Mouse (Mus musculus): ENCODE results near the gene Hibch. TPM values are rescaled to one million over a fixed set of nuclear protein-coding genes. Genes with fewer than 3 reads are reported as not detected.

The Hibch gene
- polyA plus RNA-seq, 1 experiment, result 9.1 TPM

DNA sequence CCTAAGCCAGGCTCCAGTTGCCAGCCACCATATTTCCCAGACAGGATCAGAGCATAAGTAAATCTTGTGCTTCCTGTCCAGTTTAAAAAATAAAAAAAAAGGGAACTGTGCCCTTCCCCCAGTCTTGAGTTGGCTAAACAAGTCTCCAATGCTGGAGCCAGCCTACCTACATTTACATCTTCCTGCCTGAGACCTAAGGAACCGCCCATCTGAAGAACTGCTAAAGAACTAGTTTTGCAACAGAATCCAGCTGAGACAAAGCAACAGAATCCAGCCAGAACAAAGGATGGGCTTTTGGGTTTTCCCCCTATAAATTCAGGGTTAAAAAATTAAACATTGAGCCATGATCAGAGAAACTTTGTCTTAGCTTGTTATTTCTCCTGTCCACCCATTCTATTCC is 94.3 kb downstream of the Hibch start:
- TF ChIP-seq CTCF (IDR thresholded peaks at IDR 0.05; ENCODE audit: extremely low read depth, insufficient read length, insufficient replicate concordance, low read depth, low read length) (no peak), POLR2A (IDR thresholded peaks at IDR 0.05; ENCODE audit: low read depth, low read length) (no peak)
- Histone ChIP-seq H3K4me1 (ENCODE audit: control insufficient read depth, insufficient read depth, insufficient read length, low read length) (no peaks in the 10 kb centered on the region), H3K36me3 (ENCODE audit: control insufficient read depth, insufficient read depth, low read length) (no peaks in the 10 kb centered on the region), H3K27ac (ENCODE audit: insufficient read depth, low read depth, low read length) (no peak overlapping the region), H3K4me3 (ENCODE audit: low read depth, low read length) (no peak overlapping the region), H3K27me3 (ENCODE audit: control insufficient read depth, insufficient read depth, low read length) (no peaks in the 10 kb centered on the region)
- WGBS, result 94% methylated on average over 1 of the region's 1 CpGs

DNA sequence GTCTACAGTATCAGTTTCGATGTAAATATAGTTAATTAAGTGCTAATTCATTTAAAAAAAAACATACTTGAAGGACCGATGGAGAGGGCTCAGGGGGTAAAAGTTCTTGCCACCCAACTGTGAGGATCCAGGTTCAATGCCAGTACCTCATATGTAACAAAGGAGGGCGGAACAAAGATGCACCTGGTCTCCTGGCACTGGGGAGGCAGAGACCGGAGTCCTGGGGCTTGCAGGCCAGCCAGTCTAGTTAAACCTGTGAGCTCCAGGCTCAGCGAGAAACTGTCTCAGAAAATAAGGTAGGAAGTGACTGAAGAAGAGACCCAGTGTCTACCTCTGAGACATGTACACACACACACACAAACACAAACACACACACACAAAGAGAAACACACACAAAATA is 103.2 kb downstream of the Hibch start:
- 79% methylated on average over 5 of the region's 5 CpGs for WGBS
- no peak for TF ChIP-seq CTCF (IDR thresholded peaks at IDR 0.05; ENCODE audit: extremely low read depth, insufficient read length, insufficient replicate concordance, low read depth, low read length)
- TF ChIP-seq POLR2A (IDR thresholded peaks at IDR 0.05; ENCODE audit: low read depth, low read length), result no peak

DNA sequence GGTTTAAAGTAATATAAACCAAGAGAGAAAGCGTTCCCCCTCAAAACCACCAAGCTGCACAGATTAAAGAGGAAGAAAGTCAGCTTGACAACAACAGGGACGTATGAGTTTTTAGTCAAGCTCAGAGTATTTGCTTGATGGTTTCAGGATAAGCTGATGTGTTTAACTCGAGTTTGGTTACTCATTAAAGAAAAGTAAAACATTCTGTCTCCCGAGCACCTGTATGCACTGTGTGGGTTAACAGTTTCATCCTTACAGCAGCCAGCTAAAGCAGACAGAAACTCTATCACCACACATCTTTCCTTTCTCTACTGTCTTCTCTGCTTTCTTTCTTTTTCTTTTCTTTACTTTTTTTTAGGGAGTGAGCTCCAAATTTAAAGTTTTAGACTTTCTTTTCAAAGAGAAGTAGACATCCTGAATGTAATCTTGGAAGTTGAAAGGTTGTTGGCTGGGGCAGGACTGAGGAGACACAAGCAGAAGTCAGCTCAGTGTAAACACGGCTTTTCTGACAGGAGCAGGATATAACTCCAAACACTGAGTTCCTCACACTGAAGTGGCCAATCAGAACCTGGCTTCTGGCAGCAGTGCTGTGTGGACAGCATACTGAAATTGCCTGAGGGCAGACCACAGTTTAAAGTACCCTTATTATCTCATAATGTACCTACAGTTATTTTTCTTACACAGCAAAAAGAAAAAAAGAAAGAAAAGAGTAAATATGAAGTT is 106.6 kb downstream of the Hibch start:
- Histone ChIP-seq H3K4me3 (ENCODE audit: low read depth, low read length) (no peak overlapping the region), H3K27ac (ENCODE audit: insufficient read depth, low read depth, low read length) (no peak overlapping the region), H3K4me1 (ENCODE audit: control insufficient read depth, insufficient read depth, insufficient read length, low read length) (peaks cover 11% of the 10 kb centered on the region; the same call in 1 of the 2 replicates), H3K36me3 (ENCODE audit: control insufficient read depth, insufficient read depth, low read length) (no peaks in the 10 kb centered on the region), H3K27me3 (ENCODE audit: control insufficient read depth, insufficient read depth, low read length) (no peaks in the 10 kb centered on the region)
- TF ChIP-seq CTCF (IDR thresholded peaks at IDR 0.05; ENCODE audit: extremely low read depth, insufficient read length, insufficient replicate concordance, low read depth, low read length), result no peak
- no peak for TF ChIP-seq POLR2A (IDR thresholded peaks at IDR 0.05; ENCODE audit: low read depth, low read length)
- 14% methylated on average over 5 of the region's 5 CpGs for WGBS

More for the DNA sequence above, 103.2 kb downstream of the Hibch start:
- Histone ChIP-seq H3K27me3 (ENCODE audit: control insufficient read depth, insufficient read depth, low read length) (no peaks in the 10 kb centered on the region), H3K27ac (ENCODE audit: insufficient read depth, low read depth, low read length) (no peak overlapping the region), H3K4me1 (ENCODE audit: control insufficient read depth, insufficient read depth, insufficient read length, low read length) (peaks cover 2% of the 10 kb centered on the region; the same call in 1 of the 2 replicates), H3K36me3 (ENCODE audit: control insufficient read depth, insufficient read depth, low read length) (no peaks in the 10 kb centered on the region), H3K4me3 (ENCODE audit: low read depth, low read length) (no peak overlapping the region)

DNA sequence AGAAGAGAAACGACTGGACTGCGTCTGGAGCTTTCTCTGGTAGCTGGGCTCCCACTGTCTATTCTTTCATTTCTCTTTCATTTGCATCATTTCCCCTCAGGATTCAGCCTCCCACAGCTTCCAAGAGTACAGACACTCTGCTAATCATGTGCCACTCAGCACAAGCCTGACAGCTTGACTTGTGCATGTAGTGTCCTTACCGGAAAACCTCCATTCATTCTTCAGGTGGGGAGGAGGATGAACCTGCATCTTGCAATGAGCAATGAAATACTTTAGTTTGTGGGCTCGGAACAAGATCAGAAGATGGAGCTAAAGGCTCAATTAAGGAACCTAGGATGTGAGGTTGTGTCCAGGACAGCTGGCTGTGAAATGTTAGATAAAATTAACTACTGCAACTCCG is 107.4 kb downstream of the Hibch start:
- Histone ChIP-seq H3K4me3 (ENCODE audit: low read depth, low read length) (peak overlapping the region; percentile 62), H3K27ac (ENCODE audit: insufficient read depth, low read depth, low read length) (no peak overlapping the region), H3K27me3 (ENCODE audit: control insufficient read depth, insufficient read depth, low read length) (no peaks in the 10 kb centered on the region), H3K4me1 (ENCODE audit: control insufficient read depth, insufficient read depth, insufficient read length, low read length) (peaks cover 11% of the 10 kb centered on the region; the same call in 1 of the 2 replicates), H3K36me3 (ENCODE audit: control insufficient read depth, insufficient read depth, low read length) (no peaks in the 10 kb centered on the region)
- WGBS, result 1% methylated on average over 5 of the region's 5 CpGs
- no peak for TF ChIP-seq CTCF (IDR thresholded peaks at IDR 0.05; ENCODE audit: extremely low read depth, insufficient read length, insufficient replicate concordance, low read depth, low read length)
- no peak for TF ChIP-seq POLR2A (IDR thresholded peaks at IDR 0.05; ENCODE audit: low read depth, low read length)

DNA sequence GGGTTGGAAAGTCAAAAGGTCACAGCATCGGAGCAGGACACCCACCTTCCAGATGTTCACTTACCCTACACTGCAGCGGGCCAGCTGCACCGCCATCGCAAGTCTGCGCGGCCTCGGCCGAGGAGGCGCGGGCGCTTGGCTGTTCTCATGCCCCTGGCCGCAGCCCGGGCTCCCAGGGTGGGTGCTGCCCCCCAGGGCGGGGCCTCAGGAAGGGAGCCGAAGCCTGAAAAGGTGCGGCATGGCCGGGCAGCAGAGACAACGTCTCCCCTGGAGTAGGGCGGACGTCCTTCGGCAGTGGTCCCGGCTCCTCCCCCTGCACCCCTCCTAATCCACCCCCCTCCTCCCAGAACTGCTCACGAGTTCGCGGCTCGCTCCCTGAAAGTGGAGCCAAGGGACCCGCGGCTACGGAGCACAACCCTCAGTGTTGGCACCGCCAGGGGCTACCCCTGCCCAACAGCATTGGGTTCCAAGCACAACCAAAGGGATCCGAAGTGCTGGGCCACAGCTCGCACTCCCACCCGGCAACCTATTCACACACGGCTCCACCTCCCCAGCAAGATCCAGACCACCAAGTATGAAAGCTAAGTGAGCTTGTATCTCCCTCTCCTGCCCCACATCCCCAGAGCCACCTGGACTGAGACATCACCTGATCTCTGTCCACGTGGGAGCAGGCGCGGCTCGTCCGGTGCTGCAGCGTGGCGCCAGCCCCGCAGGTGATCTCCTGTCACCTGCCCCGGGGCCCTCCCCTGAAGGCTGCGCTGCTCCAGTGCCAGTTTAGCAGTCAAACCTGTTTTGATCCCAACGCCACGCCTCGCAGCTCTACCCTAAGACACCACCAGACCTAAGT is 108.0 kb downstream of the Hibch start:
- Histone ChIP-seq H3K36me3 (ENCODE audit: control insufficient read depth, insufficient read depth, low read length) (no peaks in the 10 kb centered on the region), H3K27ac (ENCODE audit: insufficient read depth, low read depth, low read length) (no peak overlapping the region), H3K27me3 (ENCODE audit: control insufficient read depth, insufficient read depth, low read length) (no peaks in the 10 kb centered on the region), H3K4me1 (ENCODE audit: control insufficient read depth, insufficient read depth, insufficient read length, low read length) (peaks cover 11% of the 10 kb centered on the region; the same call in 1 of the 2 replicates), H3K4me3 (ENCODE audit: low read depth, low read length) (peak overlapping the region; percentile 62)
- TF ChIP-seq POLR2A (IDR thresholded peaks at IDR 0.05; ENCODE audit: low read depth, low read length), result no peak
- TF ChIP-seq CTCF (IDR thresholded peaks at IDR 0.05; ENCODE audit: extremely low read depth, insufficient read length, insufficient replicate concordance, low read depth, low read length), result no peak
- 1% methylated on average over 47 of the region's 47 CpGs for WGBS

DNA sequence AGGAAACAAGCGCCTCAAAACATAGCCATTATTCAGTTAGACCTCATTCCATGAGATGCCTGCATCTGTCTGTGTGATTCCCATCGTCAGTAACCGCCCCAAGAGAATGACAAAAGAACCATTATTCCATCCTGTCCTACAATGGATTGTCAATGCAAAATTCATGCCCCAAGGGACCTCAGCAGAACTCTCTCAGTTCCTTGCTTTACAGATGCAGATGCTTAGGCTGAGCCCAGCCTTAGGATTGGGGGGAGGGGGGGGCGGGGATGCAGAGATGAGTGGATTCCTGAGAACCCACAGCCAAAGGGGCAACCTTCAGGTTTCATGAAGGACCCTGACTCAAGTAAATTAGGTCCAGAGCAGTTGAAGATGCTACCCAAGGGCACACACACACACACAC is 108.8 kb downstream of the Hibch start:
- no peaks in the 10 kb centered on the region for H3K27me3 ChIP-seq (ENCODE audit: control insufficient read depth, insufficient read depth, low read length)
- TF ChIP-seq CTCF (IDR thresholded peaks at IDR 0.05; ENCODE audit: extremely low read depth, insufficient read length, insufficient replicate concordance, low read depth, low read length), result no peak
- no peak for TF ChIP-seq POLR2A (IDR thresholded peaks at IDR 0.05; ENCODE audit: low read depth, low read length)
- no peaks in the 10 kb centered on the region for H3K36me3 ChIP-seq (ENCODE audit: control insufficient read depth, insufficient read depth, low read length)
- H3K27ac ChIP-seq (ENCODE audit: insufficient read depth, low read depth, low read length), result no peak overlapping the region
- WGBS, result 29% methylated on average over 4 of the region's 4 CpGs
- no peak overlapping the region for H3K4me3 ChIP-seq (ENCODE audit: low read depth, low read length)
- H3K4me1 ChIP-seq (ENCODE audit: control insufficient read depth, insufficient read depth, insufficient read length, low read length), result peaks cover 11% of the 10 kb centered on the region; the same call in 1 of the 2 replicates

DNA sequence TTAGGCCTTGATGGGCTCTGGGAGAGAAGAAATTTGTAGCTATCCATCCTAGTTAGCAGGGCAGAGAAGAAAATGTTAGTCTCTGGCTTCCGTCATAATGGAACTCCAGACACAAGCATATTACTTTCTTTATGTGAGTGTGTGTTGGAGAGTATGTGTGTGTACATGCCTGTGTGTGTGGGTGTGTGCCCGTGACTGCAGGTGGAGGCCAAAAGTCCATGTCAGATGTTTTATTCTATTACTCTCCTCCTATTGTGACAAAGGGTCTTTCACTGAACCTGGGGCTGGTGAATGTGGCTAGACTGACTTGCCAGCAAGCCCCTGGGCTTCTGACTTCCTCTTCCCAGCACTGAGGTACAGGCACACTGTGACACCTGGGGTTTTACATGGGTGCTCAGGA is 109.7 kb downstream of the Hibch start:
- Histone ChIP-seq H3K27me3 (ENCODE audit: control insufficient read depth, insufficient read depth, low read length) (no peaks in the 10 kb centered on the region), H3K4me3 (ENCODE audit: low read depth, low read length) (no peak overlapping the region), H3K27ac (ENCODE audit: insufficient read depth, low read depth, low read length) (peak overlapping the region; percentile 66), H3K4me1 (ENCODE audit: control insufficient read depth, insufficient read depth, insufficient read length, low read length) (peaks cover 11% of the 10 kb centered on the region; the same call in 1 of the 2 replicates), H3K36me3 (ENCODE audit: control insufficient read depth, insufficient read depth, low read length) (no peaks in the 10 kb centered on the region)
- TF ChIP-seq POLR2A (IDR thresholded peaks at IDR 0.05; ENCODE audit: low read depth, low read length) (no peak), CTCF (IDR thresholded peaks at IDR 0.05; ENCODE audit: extremely low read depth, insufficient read length, insufficient replicate concordance, low read depth, low read length) (no peak)
- WGBS, result 44% methylated on average over 2 of the region's 2 CpGs

All from small intestine, adult 2 months (tissue).